Mouse (Mus musculus) ES-E14 (cell line): ENCODE measurements around the gene Lyg2. TPM values are rescaled to one million over a fixed set of nuclear protein-coding genes. Genes with fewer than 3 reads are reported as not detected.
A peak's percentile ranks its signal among the peaks of the same experiment; 100 is the strongest.

Experiments
- DNase-seq: peaks from one replicate; pipeline ENCODE4 v3.0.0-alpha.2; 2013; ENCODE audit warnings: low read depth, low spot score
- H3K27ac ChIP-seq: 2 replicates; pipeline ENCODE4 v1.5.1; 2012; ENCODE audit warnings: low read depth, mild to moderate bottlenecking, low read length, moderate library complexity, mixed read lengths; ENCODE audit not compliant: poor library complexity, insufficient read depth, severe bottlenecking
- H3K36me3 ChIP-seq: 2 replicates; pipeline ENCODE4 v1.6.1; 2012; ENCODE audit warnings: mild to moderate bottlenecking, low read length, moderate library complexity, mixed read lengths; ENCODE audit not compliant: control insufficient read depth, poor library complexity, insufficient read depth, severe bottlenecking
- H3K4me1 ChIP-seq, 2 experiments: fragments of 150-350 bp in 1 of 2; sonication (generic) in 1 of 2; 2 replicates each; pipeline ENCODE4 v1.6.1; 2012; ENCODE audit warnings: low read length in 2 of 2, mild to moderate bottlenecking in 1 of 2, mixed read lengths in 1 of 2; ENCODE audit not compliant: control insufficient read depth in 2 of 2, insufficient read depth in 2 of 2, poor library complexity in 1 of 2
- H3K4me3 ChIP-seq, 2 experiments: fragments of 150-350 bp in 1 of 2; sonication (generic) in 1 of 2; 2 replicates each; pipeline ENCODE4 v1.5.1; 2012; ENCODE audit warnings: low read length in 2 of 2, low read depth in 1 of 2, mild to moderate bottlenecking in 1 of 2, mixed read lengths in 1 of 2; ENCODE audit not compliant: insufficient read depth in 1 of 2, poor library complexity in 1 of 2, severe bottlenecking in 1 of 2
- H3K9ac ChIP-seq: 2 replicates; pipeline ENCODE4 v1.6.1; 2012; ENCODE audit warnings: low read depth, mild to moderate bottlenecking, low read length, mixed read lengths; ENCODE audit not compliant: poor library complexity, insufficient read depth, severe bottlenecking
- H3K9me3 ChIP-seq: fragments of 150-350 bp; sonication (generic); 2 replicates; pipeline ENCODE4 v1.6.1; 2012; ENCODE audit warnings: low read depth, mild to moderate bottlenecking, low read length; ENCODE audit not compliant: control insufficient read depth, insufficient read depth
- CHD2 ChIP-seq: IDR thresholded peaks from 2 replicates; pipeline ENCODE4 v1.6.1; 2014; ENCODE audit warnings: mild to moderate bottlenecking, low read depth, low read length, inconsistent platforms
- HCFC1 ChIP-seq: IDR thresholded peaks from 2 replicates; pipeline ENCODE4 v1.6.1; 2012; ENCODE audit warnings: low read length, inconsistent platforms, borderline replicate concordance; ENCODE audit not compliant: insufficient read depth
- MAFK ChIP-seq: IDR thresholded peaks from 2 replicates; pipeline ENCODE4 v1.6.1; 2014; ENCODE audit warnings: mild to moderate bottlenecking, low read depth, low read length, inconsistent platforms; ENCODE audit not compliant: insufficient read depth
- ZC3H11A ChIP-seq: IDR thresholded peaks from 2 replicates; pipeline ENCODE4 v1.6.1; 2012; ENCODE audit warnings: low read depth, mild to moderate bottlenecking, inconsistent platforms, low read length, borderline replicate concordance
- ZNF384 ChIP-seq: IDR thresholded peaks from 2 replicates; pipeline ENCODE4 v1.6.1; 2012; ENCODE audit warnings: low read depth, low read length, inconsistent platforms
- in situ Hi-C, 2 experiments: fragments of 600-800 bp; cut with MboI; formaldehyde crosslinking; loops; one replicate each; pipeline ENCODE4 v1.15.1; 2025; ENCODE audit warnings: low sequenced_read_pairs in 2 of 2, inconsistent platforms in 1 of 2; ENCODE audit not compliant: unreplicated experiment in 2 of 2
- total RNA-seq: library from RNA; depleted of rRNA; stranded (reverse); fragments of 300-350 nt; gene quantifications from 2 replicates; pipeline ENCODE4 v1.2.3, GENCODE M21; 2012; rRNA removed

Lyg2 gene
- not detected in 2 replicates for total RNA-seq

- Histone ChIP-seq H3K4me3 (no peak within 1 kb of the TSS), H3K27ac (no peak within 1 kb of the TSS), H3K4me1 (no peaks in the 10 kb centered on the region), H3K36me3 (no peaks in the 10 kb centered on the region), H3K9ac (no peak within 1 kb of the TSS), H3K9me3 (no peaks in the 10 kb centered on the region)
- no peak for DNase-seq
- in situ Hi-C loops = no loop called here
- TF ChIP-seq HCFC1 (no peak), ZNF384 (no peak)
Measured at GRCm38 (mm10) chr1:37916393-37916792, at the start of gene Lyg2. Gene Lyg2 (minus strand): TSS chr1:37916493.

GRCm38 (mm10) chr1:37965571-37965970, 49.3 kb upstream of the Lyg2 start:
- DNase-seq = no peak
- H3K4me1 ChIP-seq = no peaks in the 10 kb centered on the region
- no peak overlapping the region for H3K4me3 ChIP-seq
- TF ChIP-seq ZC3H11A (no peak), MAFK (no peak), CHD2 (no peak), HCFC1 (no peak), ZNF384 (no peak)
- H3K9me3 ChIP-seq = no peaks in the 10 kb centered on the region
- in situ Hi-C loops = no loop called here
- no peak overlapping the region for H3K27ac ChIP-seq
- H3K36me3 ChIP-seq = no peaks in the 10 kb centered on the region
- H3K9ac ChIP-seq = no peak overlapping the region

GRCm38 (mm10) chr1:37959486-37959885, 43.2 kb upstream of the Lyg2 start:
- in situ Hi-C loops = no loop called here
- Histone ChIP-seq H3K27ac (no peak overlapping the region), H3K9ac (no peak overlapping the region), H3K9me3 (no peaks in the 10 kb centered on the region), H3K4me1 (peaks cover 0 to 6% of the 10 kb centered on the region in 2 experiments; a peak in 3 of 4 replicates), H3K4me3 (no peak overlapping the region), H3K36me3 (no peaks in the 10 kb centered on the region)
- no peak for TF ChIP-seq ZC3H11A
- no peak for TF ChIP-seq MAFK
- TF ChIP-seq CHD2 = no peak
- TF ChIP-seq HCFC1 = no peak
- no peak for DNase-seq

- DNase-seq = no peak
- Histone ChIP-seq H3K9ac (no peak overlapping the region), H3K36me3 (no peaks in the 10 kb centered on the region), H3K4me3 (no peak overlapping the region), H3K4me1 (peaks cover 0 to 6% of the 10 kb centered on the region in 2 experiments; a peak in 3 of 4 replicates), H3K27ac (no peak overlapping the region), H3K9me3 (no peaks in the 10 kb centered on the region)
- in situ Hi-C loops = no loop called here
- TF ChIP-seq MAFK (no peak), ZNF384 (no peak), CHD2 (no peak), HCFC1 (no peak), ZC3H11A (no peak)
Measured at GRCm38 (mm10) chr1:37958516-37958915, 42.2 kb upstream of the Lyg2 start.

- H3K9me3 ChIP-seq = no peaks in the 10 kb centered on the region
- DNase-seq = no peak
- H3K4me3 ChIP-seq = no peak within 1 kb of the TSS
- in situ Hi-C loops = no loop called here
- peaks cover 0 to 6% of the 10 kb centered on the region in 2 experiments; a peak in 3 of 4 replicates for H3K4me1 ChIP-seq
- TF ChIP-seq ZNF384 (no peak), CHD2 (no peak), ZC3H11A (no peak), MAFK (0 out of 2 replicates have a peak, but pooled peaks have one; percentile 60)
- H3K27ac ChIP-seq = no peak within 1 kb of the TSS
- no peak within 1 kb of the TSS for H3K9ac ChIP-seq
- H3K36me3 ChIP-seq = no peaks in the 10 kb centered on the region
Measured at GRCm38 (mm10) chr1:37957659-37958058, 41.4 kb upstream of the Lyg2 start, which contains the start of gene Lyg1. Gene Lyg1 (minus strand): TSS chr1:37957759.
